In genomic region chr12:83087555-83087954, GRCm38 (mm10) we compare ENCODE assay signal across 14 mouse cellular contexts.
DNase-seq lines count a peak whose midpoint lies in the region; ATAC-seq lines count a peak whose summit lies in the region.
"Had no signal": no experiment of that assay in that cellular context is flagged by ENCODE, and none has a peak within 500 bp of the region (broad histone marks: within the 10 kb centered on the region; RNA-seq: fewer than 3 reads in every experiment).

No protein-coding gene starts in this region.

- H3K36me3 ChIP-seq in lung, embryonic 15.5 days = no peaks in the 10 kb centered on the region
- H3K36me3 ChIP-seq in heart, embryonic 12.5 days = no peaks in the 10 kb centered on the region
- H3K36me3 ChIP-seq in intestine, embryonic 16.5 days (ENCODE audit: control insufficient read depth, insufficient read depth, low read length) = no peaks in the 10 kb centered on the region
- no peaks in the 10 kb centered on the region for H3K36me3 ChIP-seq in forebrain, embryonic 15.5 days
- no peaks in the 10 kb centered on the region for H3K36me3 ChIP-seq in forebrain, embryonic 16.5 days (ENCODE audit: control insufficient read depth, insufficient read depth)
- H3K36me3 ChIP-seq: hindbrain, embryonic 10.5 days; limb, embryonic 10.5 days had no signal

- H3K9me3 ChIP-seq in lung, embryonic 15.5 days = no peaks in the 10 kb centered on the region
- no peaks in the 10 kb centered on the region for H3K9me3 ChIP-seq in heart, embryonic 12.5 days (replicated peaks)
- no peaks in the 10 kb centered on the region for H3K9me3 ChIP-seq in intestine, embryonic 16.5 days (ENCODE audit: control insufficient read depth, low read length)
- no peaks in the 10 kb centered on the region for H3K9me3 ChIP-seq in forebrain, embryonic 15.5 days
- H3K9me3 ChIP-seq in forebrain, embryonic 16.5 days (ENCODE audit: control insufficient read depth, low read length) = no peaks in the 10 kb centered on the region
- H3K9me3 ChIP-seq: hindbrain, embryonic 10.5 days; limb, embryonic 10.5 days had no signal

- no peak overlapping the region for H3K4me2 ChIP-seq in lung, embryonic 15.5 days
- no peak overlapping the region for H3K4me2 ChIP-seq in heart, embryonic 12.5 days
- H3K4me2 ChIP-seq in intestine, embryonic 16.5 days (ENCODE audit: low read depth, low read length) = no peak overlapping the region
- no peak overlapping the region for H3K4me2 ChIP-seq in forebrain, embryonic 15.5 days (replicated peaks)
- no peak overlapping the region for H3K4me2 ChIP-seq in forebrain, embryonic 16.5 days (ENCODE audit: low read length)

- DNase-seq in lung, postnatal 14 days = no peak
- peak; percentile 47 to 64 for DNase-seq in kidney, postnatal 36 days
- DNase-seq in cerebellum, postnatal 10 days = no peak
- DNase-seq: adrenal gland, postnatal 10 days; layer of hippocampus, adult 9-11 months; thymus, adult 2 months had no signal

- peaks cover 14% of the 10 kb centered on the region for H3K4me1 ChIP-seq in lung, embryonic 15.5 days
- H3K4me1 ChIP-seq in heart, embryonic 12.5 days (replicated peaks) = peaks cover 21% of the 10 kb centered on the region
- H3K4me1 ChIP-seq in intestine, embryonic 16.5 days (ENCODE audit: control insufficient read depth, insufficient read depth, low read length) = peaks cover 9% of the 10 kb centered on the region
- no peaks in the 10 kb centered on the region for H3K4me1 ChIP-seq in forebrain, embryonic 15.5 days
- H3K4me1 ChIP-seq in forebrain, embryonic 16.5 days (replicated peaks; ENCODE audit: control insufficient read depth, insufficient read depth, low read length) = no peaks in the 10 kb centered on the region
- H3K4me1 ChIP-seq: hindbrain, embryonic 10.5 days; limb, embryonic 10.5 days had no signal

- no peaks in the 10 kb centered on the region for H3K27me3 ChIP-seq in lung, embryonic 15.5 days
- H3K27me3 ChIP-seq in heart, embryonic 12.5 days (replicated peaks) = no peaks in the 10 kb centered on the region
- H3K27me3 ChIP-seq in intestine, embryonic 16.5 days (replicated peaks; ENCODE audit: control insufficient read depth, insufficient read depth, low read length) = no peaks in the 10 kb centered on the region
- no peaks in the 10 kb centered on the region for H3K27me3 ChIP-seq in forebrain, embryonic 15.5 days
- no peaks in the 10 kb centered on the region for H3K27me3 ChIP-seq in forebrain, embryonic 16.5 days (replicated peaks; ENCODE audit: control insufficient read depth, insufficient read depth, low read length)

- H3K4me3 ChIP-seq in lung, embryonic 15.5 days = no peak overlapping the region
- H3K4me3 ChIP-seq in heart, embryonic 12.5 days = no peak overlapping the region
- H3K4me3 ChIP-seq in intestine, embryonic 16.5 days (ENCODE audit: low read length) = no peak overlapping the region
- no peak overlapping the region for H3K4me3 ChIP-seq in forebrain, embryonic 15.5 days
- no peak overlapping the region for H3K4me3 ChIP-seq in forebrain, embryonic 16.5 days (replicated peaks; ENCODE audit: low read length)
- H3K4me3 ChIP-seq: hindbrain, embryonic 10.5 days; limb, embryonic 10.5 days had no signal

- H3K27ac ChIP-seq in lung, embryonic 15.5 days = peak overlapping the region; percentile 35; the same call in 1 of the 2 replicates
- peak overlapping the region; percentile 25; the same call in 1 of the 2 replicates for H3K27ac ChIP-seq in heart, embryonic 12.5 days (ENCODE audit: poor library complexity, severe bottlenecking)
- H3K27ac ChIP-seq in intestine, embryonic 16.5 days (ENCODE audit: low read length) = peak overlapping the region; percentile 45; the same call in 1 of the 2 replicates
- no peak overlapping the region for H3K27ac ChIP-seq in forebrain, embryonic 15.5 days (replicated peaks)
- H3K27ac ChIP-seq in forebrain, embryonic 16.5 days (ENCODE audit: low read length) = no peak overlapping the region
- H3K27ac ChIP-seq: hindbrain, embryonic 10.5 days; limb, embryonic 10.5 days had no signal

- 32% methylated on average over 7 of the region's 7 CpGs for WGBS in lung, embryonic 15.5 days
- 36% methylated on average over 7 of the region's 7 CpGs for WGBS in heart, embryonic 12.5 days
- WGBS in intestine, embryonic 16.5 days = 40% methylated on average over 7 of the region's 7 CpGs
- 61% methylated on average over 7 of the region's 7 CpGs for WGBS in forebrain, embryonic 15.5 days
- 63% methylated on average over 7 of the region's 7 CpGs for whole genome bisulfite sequencing in forebrain, embryonic 16.5 days

- peak; percentile 52; the same call in 1 of the 2 replicates for ATAC-seq in lung, embryonic 15.5 days (ENCODE audit: borderline replicate concordance, extremely low read depth, low FRiP score, low TSS enrichment)
- ATAC-seq in heart, embryonic 12.5 days (ENCODE audit: insufficient number of reproducible peaks, low FRiP score) = no peak; the same call in 1 of the 2 replicates
- ATAC-seq in intestine, embryonic 16.5 days = peak; percentile 55
- ATAC-seq in forebrain, embryonic 15.5 days (replicated peaks) = no peak
- ATAC-seq in forebrain, embryonic 16.5 days = no peak
- ATAC-seq: Patski had no signal

- no peak overlapping the region for H3K9ac ChIP-seq in lung, embryonic 15.5 days
- H3K9ac ChIP-seq in heart, embryonic 12.5 days = no peak overlapping the region
- no peak overlapping the region for H3K9ac ChIP-seq in intestine, embryonic 16.5 days (ENCODE audit: low read depth, low read length)
- no peak overlapping the region for H3K9ac ChIP-seq in forebrain, embryonic 15.5 days (replicated peaks)
- no peak overlapping the region for H3K9ac ChIP-seq in forebrain, embryonic 16.5 days (replicated peaks; ENCODE audit: low read depth, low read length)

Comparison
In these comparisons a context has a peak if more than half of its experiments do, and no peak if none do; other contexts are left out.
1. ATAC-seq: peak in lung, embryonic 15.5 days (single experiment) and intestine, embryonic 16.5 days (single experiment); none in heart, embryonic 12.5 days (single experiment), forebrain, embryonic 15.5 days (single experiment) and forebrain, embryonic 16.5 days (single experiment).
2. H3K27ac ChIP-seq: peak in lung, embryonic 15.5 days (single experiment), heart, embryonic 12.5 days (single experiment) and intestine, embryonic 16.5 days (single experiment); none in forebrain, embryonic 15.5 days (single experiment) and forebrain, embryonic 16.5 days (single experiment).
3. DNase-seq: peak in kidney, postnatal 36 days (2 of 2); none in lung, postnatal 14 days (single experiment) and cerebellum, postnatal 10 days (0 of 2).